Mouse (Mus musculus): ENCODE data around the gene Pigx.
"Not testable (repeated sequence)": the region's sequence is repeated elsewhere in the genome, so short reads cannot be mapped to it uniquely, and the experiment has no call there.

The Pigx gene

DNA sequence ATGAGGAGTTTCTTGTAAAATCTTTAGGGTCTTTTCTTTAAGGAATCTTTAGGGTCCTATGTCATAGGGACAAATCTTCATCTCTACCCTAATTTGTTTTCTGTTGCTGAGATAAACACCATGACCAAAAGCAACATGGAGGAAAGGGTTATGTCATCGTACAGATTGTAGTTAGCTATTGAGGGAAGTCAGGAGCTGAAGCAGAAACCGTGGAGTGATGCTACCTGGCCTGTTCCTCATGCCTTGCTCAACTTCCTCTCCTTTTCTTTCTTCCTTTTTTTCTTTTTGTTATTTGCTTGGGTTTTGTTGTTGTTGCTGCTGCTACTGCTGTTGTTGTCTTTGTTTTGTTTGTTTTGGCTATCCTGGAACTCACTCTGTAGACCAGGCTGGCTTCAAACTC is 9.0 kb upstream of the Pigx start:
- no peak for DNase-seq

GRCm38 (mm10) chr16:32108170-32108569 is 8.6 kb upstream of the Pigx start:
- DNase-seq, result peak; percentile 52 to 61

DNA sequence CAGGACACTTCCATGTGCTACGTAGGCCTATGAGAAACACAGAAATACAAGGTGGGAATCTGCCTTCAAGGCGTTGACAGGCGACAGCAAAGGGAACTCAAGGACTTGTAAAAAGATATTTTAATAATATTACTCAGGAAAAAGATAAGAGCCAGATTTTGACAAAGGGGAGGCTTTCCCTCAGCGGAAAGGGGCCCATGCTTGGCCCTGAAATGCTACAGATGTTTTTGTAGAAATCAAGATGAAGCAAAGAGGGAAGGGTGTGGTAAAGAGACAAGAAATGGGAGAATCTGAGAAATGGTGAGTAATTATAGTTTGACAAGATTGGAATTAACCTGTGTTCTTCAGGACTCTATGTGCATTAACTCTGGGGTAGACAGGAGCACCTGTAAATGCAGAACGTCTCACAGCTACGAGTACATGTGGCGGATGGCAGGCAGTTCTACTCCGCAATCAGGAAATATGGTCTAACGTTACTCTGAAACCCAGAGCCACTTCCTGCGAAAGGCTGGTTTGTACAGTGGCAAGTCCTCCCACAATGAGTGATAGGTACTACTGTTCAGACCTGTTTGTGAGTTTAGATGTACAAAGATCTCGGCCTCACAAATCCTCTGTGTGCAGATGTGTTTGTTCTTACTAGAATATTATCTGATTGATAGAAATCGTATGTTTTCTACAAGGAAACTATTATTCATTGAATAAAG is 8.0 kb upstream of the Pigx start:
- DNase-seq, result peak; percentile 42 to 51

DNA sequence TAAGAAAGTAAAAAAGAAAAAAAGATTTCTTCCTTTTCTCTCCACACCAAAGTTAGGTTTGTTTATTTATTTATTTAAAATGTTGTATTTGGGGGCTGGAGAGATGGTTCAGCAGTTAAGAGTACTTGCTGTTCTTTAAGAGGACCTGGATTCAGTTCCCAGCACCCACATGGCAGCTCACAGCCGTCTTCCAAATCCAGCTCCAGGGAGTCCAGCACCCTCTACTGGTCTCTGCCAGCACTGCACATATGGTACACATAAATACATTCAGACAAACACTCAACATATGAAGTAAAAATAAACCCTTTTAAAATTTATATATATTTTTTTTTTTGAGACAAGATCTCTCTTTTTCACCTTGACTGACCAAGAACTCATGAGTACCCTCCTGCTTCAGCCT is 6.2 kb upstream of the Pigx start:
- DNase-seq, result peak; percentile 48 to 50

DNA sequence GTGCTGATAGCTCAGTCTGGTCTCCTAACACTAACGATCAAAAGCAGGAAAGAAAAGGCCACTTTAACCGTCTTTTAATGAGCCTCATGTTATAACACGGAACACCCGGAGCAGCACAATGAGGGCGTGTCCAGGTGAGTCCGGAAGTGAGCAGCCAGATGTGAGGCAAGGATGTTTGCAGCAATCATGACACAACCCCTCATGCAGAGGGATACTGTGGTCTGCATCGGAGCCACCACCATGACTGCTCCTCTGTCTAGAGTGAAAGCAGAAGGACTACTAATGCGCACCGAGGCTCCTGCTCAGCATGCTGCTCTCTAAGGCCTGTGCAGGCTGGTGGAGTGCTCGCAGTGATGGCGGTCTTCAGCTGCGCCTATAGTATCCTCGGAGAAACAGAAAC is 2.8 kb upstream of the Pigx start:
- DNase-seq, result no peak

DNA sequence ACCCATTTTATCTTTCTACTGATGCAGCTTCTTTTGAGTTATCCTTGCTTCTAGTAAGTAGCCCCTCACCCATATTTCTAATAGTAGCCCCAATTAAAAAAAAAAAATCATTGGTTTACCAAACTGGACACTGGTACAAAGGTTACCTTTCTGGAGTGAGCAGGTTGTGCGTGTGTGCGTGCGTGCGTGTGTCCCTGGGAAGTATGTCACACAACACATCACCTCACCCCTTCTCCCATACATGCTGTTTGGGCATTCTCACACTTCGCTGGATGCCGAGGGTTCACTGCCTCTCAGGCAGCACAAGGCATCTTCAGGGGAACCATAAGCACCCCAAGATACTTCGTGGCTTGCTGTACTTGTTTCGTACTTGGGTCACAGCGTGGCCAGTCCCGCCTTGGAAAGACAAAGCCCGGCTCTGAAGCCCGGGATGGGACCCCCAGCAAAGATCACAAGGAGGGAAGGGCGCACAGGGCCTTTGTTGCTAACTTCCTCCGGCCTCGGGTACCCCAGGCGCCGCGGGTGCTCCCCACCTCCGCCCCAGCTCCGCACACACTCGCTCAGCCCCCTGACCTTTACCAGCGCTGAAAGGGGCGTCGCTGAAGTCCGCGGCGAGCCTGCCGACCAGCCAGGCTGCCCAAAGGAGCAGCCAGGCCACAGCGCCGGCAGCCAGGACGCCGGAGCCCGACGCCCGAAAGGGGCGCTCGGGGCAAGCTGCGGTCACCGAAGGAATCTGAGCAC is 473 bp downstream of the Pigx start:
- DNase-seq, result no peak

- not testable (repeated sequence) for DNase-seq
Observed at GRCm38 (mm10) chr16:32097757-32098156, 1.8 kb downstream of the Pigx start.

GRCm38 (mm10) chr16:32091466-32091865 is 8.1 kb downstream of the Pigx start:
- DNase-seq, result no peak

DNA sequence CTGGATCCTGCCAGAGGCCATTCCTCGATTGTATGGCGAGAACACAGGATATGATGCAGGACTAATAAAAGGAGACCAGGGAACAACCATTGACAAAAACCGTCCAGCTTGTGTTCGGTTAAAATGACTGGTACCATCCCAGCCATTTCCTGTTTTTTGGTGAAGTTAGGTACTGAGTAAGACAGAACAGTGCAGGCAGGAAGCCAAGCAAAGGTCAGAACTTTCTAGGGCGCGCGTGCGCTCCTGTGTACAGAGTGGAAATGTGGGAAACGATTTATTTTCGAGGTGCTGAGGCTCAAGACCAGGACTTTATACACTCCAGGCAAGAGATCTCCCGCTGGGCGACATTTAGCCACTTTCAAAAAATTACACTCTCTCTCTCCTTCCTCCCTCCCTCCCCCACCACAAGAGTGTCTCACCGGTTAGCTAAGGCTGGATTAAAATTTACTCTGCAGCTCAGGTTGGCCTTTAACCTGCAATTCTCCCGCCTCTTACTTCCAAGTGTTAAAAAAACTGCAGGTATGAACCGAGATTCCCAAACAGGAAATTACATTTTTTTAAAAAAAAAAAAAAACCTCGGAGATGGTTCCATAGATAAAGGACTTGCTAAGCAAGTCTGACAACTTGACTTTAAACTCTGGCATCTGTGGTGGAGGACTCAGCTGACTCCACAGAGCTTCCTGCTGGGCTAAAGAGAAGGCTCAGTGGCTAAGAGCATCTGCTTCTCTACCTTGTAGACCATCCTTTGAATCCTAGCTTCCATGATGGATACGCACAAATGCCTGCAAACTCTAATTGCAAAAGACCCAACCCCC is 11.7 kb downstream of the Pigx start:
- DNase-seq, result no peak

- DNase-seq, result peak; percentile 90 to 91
Observed at GRCm38 (mm10) chr16:32078991-32079511, 20.5 kb downstream of the Pigx start, which contains the start of gene Pak2. Pak2 (minus strand) TSS chr16:32079342.

- no peak for DNase-seq
Observed at GRCm38 (mm10) chr16:32078408-32078990, 21.0 kb downstream of the Pigx start.

DNA sequence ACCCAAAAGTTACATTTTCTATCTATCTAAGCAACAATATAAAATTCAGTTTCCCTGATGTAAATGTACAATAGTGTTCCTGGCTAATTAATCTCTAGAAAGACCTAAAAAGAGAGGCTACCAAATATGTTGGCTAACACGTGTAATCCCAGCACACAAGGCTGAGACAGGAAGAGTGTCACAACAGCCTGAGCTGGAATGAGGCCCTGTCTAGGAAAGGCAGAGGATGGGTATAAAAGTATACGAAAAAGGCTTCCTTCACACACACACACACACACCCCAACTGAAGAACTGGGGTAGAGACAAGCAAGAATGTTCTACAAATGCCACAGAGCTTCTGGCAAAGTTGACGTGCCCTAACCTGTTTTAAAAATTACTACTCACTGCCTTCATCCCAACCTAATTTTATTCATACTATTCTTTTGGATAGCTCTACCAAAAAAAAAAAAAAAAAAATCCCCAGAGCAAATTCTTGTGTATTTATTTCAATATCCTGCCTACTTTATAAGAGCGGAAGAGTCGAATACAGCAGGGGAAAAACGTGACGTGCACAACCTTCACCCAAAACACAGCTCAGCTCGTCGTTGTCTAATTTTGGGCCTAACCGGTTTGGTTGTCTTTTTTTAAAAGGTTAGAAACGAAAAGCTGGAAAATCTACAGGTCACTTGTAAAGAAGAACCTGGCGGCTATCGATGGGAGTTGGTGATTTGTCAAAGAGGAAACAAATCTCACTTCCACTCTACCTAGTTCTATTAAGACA is 21.7 kb downstream of the Pigx start:
- peak; percentile 39 to 43 for DNase-seq

DNA sequence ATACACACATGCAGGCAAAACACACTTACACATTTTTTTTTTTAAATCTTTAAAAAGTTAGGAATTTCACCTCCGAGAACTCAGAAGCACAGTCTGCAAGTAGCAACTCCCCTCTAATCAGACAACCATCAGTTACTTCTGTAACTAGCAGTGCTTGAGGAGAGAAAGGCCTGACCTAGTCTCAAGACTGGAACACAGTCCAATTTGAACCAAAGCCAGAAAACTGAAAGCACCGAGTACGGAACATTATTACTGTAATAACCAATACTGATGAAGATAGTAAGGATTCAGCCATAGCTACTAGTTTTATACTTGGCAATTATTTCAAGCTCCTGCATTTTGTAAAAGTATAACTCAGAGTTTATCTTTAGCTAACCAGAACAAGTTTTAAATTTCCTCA is 23.1 kb downstream of the Pigx start:
- DNase-seq, result no peak

GRCm38 (mm10) chr16:32075762-32076161 is 23.8 kb downstream of the Pigx start:
- DNase-seq, result no peak

- not testable (repeated sequence) for DNase-seq
Observed at GRCm38 (mm10) chr16:32070070-32070469, 29.5 kb downstream of the Pigx start.

DNA sequence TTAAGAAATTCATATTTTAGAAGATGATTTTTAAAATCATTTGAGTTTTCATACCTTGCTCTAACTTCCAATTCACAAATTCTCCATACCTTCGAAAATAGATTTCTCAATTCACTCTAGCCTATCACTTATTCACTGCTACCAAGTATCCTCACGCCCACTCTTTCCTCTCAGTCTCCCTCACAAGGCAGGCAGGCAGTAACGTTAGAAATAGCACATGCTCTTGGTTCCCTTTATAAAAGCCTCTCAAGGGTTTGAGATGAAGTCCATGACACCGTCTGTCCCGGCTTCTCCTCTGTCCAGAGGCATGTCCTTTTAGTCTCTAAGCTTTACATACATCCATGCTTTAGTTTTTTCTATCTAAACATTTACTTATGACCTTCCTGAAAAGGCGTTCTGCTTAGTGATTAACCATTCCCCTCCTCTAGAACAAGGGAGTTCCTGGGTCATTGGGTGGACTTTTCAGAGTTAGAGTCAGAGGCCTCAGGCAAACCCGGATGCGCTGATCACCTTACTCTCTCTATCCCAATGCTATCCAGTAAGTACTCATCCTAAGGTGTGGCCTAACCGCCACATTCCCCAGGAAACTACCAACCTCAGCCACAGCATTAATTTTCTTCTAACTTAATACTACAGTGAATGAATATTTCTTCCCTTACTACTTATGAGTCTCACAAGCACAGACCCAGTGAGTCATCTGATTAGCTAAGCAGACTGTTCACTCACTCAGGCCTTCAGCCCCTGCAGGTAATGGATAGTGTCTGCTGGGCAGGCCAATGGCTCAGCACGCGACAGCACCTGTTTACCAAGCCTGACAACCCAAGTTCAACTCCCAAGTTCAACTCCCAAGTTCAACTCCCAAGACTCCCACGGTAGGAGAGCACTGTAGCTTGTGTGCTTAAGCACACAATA is 30.9 kb downstream of the Pigx start:
- no peak for DNase-seq

GRCm38 (mm10) chr16:32066899-32067298 is 32.6 kb downstream of the Pigx start:
- DNase-seq, result no peak

GRCm38 (mm10) chr16:32063900-32064299 is 35.6 kb downstream of the Pigx start:
- DNase-seq, result no peak

DNA sequence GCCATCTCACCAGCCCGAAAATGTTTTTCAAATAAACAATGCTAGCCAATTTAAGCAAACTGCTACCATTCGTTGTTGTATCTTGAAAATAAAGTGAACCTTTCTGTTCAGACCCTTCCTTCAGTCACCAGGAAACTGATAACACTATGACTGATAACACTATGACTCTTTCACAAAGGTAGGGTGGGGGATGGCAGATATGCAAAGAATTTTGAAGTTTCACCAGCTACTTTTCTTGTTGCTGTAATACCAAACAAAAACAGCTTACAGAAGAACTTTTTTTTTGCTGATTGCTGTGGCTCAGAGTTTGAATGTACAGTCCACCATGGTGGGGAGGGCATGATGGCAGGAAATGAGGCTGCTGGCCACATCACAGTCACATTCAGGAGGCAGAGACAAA is 37.3 kb downstream of the Pigx start:
- no peak for DNase-seq

DNA sequence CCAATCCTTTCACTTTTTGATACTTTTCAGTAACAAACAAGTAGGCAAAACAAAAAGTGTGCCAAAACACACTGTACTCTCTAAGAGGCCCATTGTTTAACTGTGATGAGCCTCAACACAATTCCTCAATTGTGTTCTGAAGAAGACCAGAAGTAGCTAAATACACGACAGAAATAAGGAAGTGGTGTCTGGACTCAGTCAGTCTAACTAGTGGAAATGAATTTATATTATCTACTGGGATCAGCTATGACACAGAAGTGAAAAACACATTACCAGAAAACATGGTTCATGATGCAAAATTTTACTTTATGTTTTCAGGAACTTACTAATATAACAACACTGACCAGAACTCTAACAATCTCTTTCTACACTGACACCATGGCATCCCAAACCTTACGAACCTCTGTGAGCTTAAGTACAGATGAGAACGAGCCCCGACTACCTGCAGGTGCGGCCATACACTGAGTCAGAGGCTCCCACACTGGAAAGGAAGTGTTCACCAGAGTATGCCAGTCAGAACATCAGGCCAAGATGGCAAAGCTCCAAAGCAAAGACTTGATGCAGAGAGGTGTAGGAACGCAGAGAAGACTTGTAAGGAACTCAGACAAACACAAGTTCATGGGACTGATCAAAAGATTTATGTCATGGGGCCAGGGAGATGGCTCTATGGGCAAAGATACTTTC is 39.6 kb downstream of the Pigx start:
- peak in 1 of 2 experiments; percentile 18 for DNase-seq

Data from B cell, adult 2 months (primary cell).